Mouse (Mus musculus) adrenal gland, adult 2 months (tissue): Measurements from ENCODE around the gene Klhl21. TPM values are rescaled to one million over a fixed set of nuclear protein-coding genes. Genes with fewer than 3 reads are reported as not detected.
A peak's percentile ranks its signal among the peaks of the same experiment; 100 is the strongest.
"Not testable (repeated sequence)": the region's sequence is repeated elsewhere in the genome, so short reads cannot be mapped to it uniquely, and the experiment has no call there.

Source experiments
- DNase-seq: peaks from one replicate; pipeline ENCODE4 v3.0.0; 2021
- polyA plus RNA-seq: library from polyadenylated mRNA; depleted of rRNA; stranded (reverse); fragments of >200 nt; gene quantifications from 2 replicates; pipeline ENCODE4 v1.2.3, GENCODE M21; 2012
- total RNA-seq, 2 experiments: library from RNA; stranded (reverse); gene quantifications; 2 replicates each; pipeline ENCODE4 v1.2.3; 2021

Klhl21 gene
- total and polyA plus RNA-seq, 3 experiments = 17.8 to 70.8 (median 23.7) TPM

DNA sequence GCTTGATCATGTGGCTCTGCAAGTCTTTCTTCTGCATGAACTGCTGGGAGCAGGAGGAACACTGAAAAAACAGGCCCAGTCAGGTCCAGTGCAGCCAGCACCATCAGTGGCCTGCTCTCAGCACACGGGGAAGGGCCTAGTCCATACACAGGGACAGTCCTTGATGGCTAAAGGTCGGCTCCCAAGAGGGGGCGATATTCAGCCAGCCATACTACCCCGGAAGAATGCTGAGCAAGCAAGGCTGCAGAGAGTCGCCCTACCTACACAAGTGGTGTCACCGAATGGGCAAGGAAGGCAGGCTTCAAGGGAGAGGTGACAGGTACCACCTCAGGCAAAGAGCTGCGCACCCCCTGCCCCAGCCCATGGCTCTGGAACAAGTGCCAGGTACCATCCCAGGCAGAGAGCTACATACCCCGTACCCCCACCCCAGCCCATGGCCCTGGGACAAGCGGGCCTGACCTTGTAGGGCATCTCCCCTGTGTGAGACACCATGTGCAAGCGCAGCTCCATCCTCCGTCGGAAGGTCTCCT, 13.0 kb downstream of the Klhl21 start:
- DNase-seq = no peak

DNA sequence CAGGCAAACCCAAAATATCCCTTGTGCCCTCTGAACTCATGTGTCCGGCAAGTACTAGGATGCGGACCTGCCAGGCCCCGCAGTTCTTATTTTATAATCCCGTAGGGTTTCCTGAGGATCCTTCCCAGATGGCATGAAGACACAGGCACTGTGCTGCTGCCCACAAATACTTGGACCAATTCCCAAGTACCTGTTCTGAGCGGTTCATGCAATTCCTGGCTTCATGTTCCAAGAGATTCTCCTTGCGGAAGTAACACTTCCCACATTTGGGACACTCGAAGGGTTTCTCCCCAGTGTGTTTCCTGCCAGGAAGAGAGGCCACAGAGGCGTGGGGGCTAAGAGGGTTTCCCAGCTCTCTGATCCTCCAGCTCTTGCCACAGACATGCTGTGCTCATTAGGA, 13.9 kb downstream of the Klhl21 start:
- no peak for DNase-seq

DNA sequence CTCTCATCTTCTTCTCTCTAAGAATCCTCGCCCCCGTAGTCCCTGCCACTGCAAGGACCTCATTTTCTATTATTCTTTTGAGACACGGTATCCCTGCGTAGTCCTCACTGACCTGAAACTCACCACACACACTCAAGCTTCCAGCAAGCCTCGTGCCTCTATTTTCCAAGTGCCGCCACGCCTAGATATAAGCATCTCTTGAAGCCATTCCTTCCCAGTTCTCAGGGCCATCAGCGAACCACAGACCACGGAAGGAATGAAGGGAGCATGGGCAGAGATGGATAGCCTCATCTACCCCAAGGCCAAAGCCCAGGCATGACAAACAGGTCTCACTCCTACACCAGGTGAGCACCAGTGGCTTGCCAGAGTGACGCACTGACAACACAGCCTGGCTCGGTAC, 15.9 kb downstream of the Klhl21 start:
- DNase-seq = no peak

DNA sequence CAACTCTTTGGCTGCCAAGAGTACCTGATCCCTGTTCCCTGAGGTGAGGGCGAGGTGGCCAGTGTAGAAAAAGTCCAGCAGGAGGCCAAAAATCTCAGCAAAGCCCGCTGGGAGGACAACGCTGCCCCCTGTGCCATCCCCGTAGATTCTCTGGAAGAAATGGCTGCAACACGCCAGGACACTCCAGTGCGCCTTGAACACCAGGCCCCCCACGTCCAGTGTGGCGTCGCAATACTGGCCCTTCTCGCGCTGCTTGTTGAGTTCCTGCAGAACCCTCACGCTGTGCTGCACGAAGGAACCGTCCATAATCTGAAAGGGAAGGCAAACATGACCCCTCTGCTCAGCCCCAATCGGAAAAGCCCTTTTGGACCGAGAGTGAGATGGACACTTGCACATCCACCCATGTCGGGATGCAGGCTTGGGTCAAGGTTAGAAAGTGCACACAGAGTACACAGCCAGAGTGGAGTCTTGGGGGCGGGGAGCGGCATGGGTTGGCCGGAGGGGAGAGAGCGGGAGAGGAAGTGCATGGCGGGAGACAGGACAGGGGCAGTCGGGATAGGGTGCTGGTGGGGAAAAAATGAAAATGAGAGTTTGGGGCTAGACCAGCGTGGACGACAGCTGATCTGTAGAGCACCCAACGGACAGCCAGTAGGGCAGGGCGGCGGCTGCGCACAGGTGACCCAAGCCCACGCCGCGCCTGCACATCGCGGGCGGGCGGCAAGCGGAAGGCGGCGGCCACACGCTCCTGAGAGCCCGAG, 18.3 kb downstream of the Klhl21 start:
- DNase-seq = no peak

DNA sequence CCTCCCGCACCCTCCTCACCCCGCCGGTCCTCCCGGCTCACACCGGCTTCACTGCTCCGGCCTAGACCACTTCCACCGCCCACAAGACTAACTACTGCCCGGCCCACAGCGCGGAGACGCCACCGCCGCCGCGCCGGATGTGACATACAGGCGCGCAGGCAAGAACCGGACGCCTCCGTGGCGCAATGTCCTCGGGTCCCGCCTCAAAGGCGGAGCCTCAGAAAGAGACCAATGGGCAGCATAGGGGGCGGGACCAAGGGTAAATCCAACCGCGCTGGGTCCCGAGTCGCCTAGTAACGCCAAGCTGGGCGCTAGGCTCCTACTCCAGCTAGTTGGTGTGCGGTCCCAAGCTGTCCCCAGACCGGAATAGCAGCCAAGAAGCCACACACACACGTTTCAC, 18.9 kb downstream of the Klhl21 start, which contains the start of gene Zbtb48:
TSS of gene Zbtb48 (minus strand) at position 148 of the 400 bp plus-strand sequence.
- DNase-seq = peak; percentile 98

DNA sequence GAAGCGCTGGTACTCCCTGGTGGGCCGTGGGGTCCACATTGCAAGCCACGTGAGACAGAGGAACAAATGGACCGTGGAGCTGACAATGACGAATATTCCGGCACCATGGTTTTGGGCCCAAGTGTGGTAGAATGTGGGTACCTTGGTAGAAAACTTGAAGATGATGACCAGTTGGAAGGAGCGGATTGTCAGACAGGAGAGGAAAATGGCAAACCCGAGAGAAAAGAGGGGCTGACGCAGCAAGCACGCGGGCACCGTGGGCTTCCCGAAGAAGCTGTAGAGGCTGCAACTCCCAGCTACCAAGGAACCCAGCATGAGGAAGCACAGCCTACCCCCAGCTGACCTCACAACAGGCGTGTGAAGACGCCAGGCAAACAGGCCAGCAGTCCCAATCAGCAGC, 19.9 kb downstream of the Klhl21 start:
- DNase-seq = no peak

DNA sequence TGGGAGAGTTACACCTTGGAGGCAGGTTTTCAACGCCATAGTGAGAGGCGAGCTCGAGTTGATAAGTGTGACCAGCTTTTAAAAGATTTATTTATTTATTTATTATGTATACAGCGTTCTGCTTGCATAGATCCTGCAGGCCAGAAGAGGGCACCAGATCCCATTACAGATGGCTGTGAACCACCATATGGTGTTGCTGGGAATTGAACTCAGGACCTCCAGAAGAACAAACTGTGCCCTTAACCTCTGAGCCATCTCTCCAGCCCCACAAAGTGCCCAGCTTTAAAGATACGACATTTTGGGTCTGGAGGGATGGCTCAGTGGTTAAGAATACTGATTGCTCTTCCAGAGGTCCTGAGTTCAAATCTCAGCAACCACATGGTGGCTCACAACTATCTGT, 20.5 kb downstream of the Klhl21 start:
- DNase-seq = no peak

DNA sequence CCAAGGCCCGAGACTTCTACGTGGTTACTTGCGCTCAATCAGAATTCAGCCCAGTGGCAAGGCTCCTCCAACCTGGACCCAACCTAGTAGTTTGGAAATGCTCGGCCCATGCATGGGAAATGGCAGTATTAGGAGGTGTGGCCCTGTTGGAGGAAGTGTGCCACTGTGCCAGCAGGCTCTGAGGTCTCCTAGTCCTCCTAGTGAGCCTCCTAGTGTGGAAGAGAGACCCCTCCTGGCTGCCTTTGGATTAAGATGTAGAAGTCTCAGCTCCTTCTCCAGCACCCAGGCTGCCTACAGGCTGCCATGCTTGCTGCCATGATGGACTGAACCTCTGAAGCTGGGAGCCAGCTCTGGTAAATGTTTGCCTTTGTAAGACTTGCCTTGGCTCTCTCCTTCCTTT, 21.4 kb downstream of the Klhl21 start:
- no peak for DNase-seq

DNA sequence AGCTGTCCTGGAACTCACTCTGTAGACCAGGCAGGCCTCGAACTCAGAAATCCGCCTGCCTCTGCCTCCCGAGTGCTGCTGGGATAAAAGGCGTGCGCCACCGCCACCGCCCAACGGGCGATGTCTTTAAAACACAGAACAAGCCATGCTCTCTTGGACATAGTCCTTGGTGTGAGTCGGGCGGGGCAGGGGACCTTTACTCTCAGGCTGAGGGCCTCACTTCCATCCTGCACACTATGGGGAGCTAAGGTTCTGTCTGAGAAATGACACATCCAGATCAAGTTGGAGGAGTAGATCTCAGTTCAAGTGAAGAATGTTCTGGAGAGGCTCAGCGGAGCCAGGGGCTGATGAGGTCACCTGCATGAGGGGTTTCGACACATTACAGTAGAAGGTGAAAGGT, 24.3 kb downstream of the Klhl21 start:
- DNase-seq = no peak

DNA sequence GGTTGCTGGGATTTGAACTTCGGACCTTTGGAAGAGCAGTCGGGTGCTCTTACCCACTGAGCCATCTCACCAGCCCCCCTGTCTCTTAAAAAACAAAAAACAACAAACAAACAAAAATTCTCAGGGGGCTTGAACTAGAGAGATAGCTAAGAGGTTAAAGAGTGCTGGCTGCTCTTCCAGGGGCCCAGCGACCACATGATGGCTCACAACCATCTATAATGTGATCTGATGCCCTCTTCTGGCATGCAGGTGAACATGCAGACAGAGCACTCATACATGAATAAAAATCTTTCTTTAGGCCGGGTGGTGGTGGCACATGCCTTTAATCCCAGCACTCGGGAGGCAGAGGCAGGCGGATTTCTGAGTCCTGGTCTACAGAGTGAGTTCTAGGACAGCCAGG, 27.9 kb downstream of the Klhl21 start:
- DNase-seq = not testable (repeated sequence)

DNA sequence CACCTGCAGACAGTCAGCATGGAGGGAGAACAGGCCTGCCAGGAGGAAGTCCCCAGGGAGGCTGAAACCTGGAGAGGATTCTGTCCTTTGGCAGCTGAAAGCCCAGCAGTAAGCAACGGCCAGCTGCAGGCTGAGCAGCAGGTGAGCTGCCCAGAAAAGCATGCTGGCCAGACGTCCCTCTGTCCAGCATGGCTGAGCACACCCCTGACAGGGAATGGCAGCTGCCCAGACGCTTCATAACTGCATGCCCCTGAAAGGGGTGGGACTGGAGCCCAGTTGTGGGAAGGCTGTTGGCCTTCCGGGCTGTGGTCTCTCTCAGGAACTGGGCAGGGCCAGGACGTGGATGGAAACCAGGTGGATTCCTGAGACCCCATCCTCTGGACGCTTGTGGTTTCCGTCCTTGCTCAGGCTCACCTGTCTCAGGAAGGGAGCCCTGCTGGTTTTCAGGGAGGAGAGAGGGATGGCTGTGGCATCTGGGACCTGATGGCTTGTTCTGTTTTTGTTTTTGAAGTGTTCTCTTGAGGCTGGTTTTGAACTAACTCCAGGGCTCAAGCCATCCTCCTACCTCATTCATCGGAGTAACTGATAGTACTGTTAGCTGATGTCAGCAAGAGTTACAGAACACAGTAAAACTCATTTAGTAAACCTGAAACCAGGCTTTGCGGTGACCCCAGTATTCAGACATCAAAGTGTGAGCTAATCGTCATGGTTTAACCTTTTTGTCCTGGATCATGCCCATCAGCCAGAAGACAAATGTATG, 29.8 kb downstream of the Klhl21 start, which contains the start of gene Tas1r1:
TSS of gene Tas1r1 (minus strand) at position 344 of the 760 bp plus-strand sequence.
- no peak for DNase-seq

DNA sequence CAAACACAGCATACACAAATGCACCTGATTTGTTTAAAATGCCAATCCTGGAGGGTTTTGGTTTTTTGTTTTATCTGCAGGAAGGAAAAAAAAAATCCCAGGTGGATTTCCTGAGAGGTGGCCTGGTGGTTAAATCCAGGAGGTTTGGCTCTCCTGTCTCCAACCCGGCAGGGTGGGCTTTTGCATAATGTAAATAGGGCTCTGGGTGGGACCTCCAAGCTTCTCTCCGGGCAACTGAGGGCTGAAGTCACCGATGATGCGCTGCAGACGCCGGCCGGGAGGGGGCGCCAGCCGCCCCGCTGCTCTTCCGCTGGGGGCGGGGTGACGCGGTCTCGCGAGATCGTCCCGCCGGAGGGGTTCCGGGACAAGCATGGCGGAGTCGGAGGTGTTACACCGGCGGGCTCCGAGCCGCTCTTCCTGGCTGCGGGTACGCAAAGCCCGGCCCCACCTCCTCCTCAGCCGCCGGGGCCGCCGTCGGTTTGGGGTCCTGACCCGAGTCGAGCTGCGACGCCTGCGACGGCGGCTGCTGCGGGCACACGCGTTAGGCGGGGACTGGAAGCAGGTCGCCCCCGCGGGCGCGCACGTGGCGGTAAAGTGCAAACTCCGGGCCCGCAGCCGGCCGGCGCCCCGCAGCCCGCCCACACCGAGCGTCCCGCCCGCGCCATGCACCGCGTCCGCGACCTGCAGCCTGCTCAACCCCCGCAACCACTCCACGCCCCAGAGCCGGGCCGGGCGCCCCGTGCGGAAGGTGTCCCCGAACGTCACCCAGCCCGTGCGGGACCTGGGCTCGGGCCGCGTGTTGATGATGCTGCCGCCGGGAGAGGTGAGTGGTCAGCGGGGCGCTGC, 30.6 kb downstream of the Klhl21 start, which contains the start of gene Nol9:
TSS of gene Nol9 (plus strand) at position 337 of the 846 bp plus-strand sequence.
- DNase-seq = peak; percentile 94

DNA sequence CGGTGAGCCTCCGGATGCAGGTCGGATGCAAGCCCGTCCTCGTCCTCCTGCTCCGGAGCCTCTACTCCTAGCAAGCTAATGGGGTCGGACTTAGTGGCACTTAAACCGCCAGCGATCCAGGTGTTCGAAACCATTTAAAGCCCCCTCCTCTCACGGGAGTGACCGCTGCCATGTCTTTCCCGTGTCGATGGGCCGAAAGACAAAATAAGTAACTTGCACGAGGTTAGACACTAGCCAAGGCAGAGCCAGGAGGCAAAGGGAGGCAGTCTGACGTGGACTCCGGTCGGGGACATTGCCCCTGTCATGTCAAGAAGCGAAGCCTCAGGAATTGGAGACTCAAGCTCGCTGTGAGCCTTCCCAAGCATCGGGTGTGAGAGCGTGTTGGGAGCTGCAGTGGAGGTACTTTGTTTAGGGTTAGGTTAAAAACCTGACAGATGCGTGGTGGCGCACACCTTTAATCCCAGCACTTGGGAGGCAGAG, 31.3 kb downstream of the Klhl21 start:
- no peak for DNase-seq

DNA sequence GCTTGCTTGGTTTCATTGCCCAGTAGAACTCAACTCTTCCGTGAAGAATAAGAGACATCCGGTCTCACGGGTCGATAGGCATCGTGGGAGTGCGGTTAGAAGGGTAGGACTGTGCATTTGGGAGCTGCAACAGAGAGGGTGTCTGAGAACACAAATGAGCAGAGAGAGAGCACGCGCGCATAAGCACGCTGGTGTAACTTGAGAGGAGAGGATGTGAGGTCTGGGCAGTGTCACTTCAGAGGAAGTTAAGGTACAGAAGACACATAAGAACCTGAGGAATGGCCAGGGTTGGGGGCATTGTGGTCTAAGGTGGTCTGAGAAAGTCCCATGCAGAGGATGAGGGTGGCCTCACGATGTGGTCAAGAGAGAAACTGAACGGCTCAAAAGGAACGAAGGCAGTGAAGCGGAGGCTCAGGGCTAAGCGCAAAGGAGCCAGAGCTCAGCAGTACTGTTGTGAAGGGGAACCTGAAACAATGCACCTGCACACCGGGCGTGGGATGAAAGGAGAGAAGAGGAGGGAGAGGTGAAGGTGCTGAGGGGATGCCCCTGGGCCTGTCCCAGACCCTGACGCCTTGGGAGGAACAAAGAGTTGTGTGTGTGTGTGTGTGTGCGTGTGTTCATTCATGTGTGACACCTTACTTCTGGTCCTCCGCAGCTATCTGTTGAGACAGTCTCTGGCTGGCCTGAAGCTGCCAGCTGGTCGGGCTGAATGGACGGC, 33.5 kb downstream of the Klhl21 start:
- no peak for DNase-seq

DNA sequence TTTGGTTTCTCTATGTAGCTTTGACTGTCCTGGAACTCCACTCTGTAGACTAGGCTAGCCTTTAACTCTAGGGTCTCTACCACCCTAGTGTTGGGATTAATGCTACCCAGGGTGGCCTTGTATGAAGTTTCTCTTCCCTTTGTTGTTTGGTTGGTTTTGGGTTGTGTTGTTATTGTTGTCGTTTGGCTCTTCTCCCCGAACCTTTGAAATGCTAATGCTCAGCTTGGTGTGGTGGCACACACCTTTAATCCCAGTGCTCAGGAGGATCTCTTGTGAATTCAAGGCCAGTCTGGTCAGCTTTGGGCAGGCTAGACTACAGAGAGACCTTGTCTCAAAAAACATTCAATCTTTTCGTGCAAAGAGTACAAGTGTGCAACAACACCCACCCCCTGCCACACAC, 34.6 kb downstream of the Klhl21 start:
- no peak for DNase-seq

DNA sequence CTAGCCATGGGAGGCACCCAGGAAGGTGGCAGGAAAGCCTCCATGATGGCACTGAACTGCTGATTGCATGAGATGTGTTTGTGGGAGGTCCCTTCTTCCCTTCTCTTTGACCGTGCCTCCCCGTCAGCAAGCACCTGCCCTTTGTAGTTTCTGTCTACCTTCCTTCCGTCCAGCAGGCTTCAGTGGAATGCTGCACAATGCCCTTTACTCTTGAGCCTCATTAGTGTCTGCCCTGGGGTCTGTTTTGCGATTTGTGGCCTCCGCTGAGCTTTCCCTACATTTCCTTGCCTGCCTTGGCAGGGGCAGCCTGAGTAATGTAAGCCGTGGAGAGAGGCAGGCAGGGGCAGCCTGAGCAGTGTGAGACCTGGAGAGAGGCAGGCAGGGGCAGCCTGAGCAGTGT, 36.0 kb downstream of the Klhl21 start:
- DNase-seq = no peak

DNA sequence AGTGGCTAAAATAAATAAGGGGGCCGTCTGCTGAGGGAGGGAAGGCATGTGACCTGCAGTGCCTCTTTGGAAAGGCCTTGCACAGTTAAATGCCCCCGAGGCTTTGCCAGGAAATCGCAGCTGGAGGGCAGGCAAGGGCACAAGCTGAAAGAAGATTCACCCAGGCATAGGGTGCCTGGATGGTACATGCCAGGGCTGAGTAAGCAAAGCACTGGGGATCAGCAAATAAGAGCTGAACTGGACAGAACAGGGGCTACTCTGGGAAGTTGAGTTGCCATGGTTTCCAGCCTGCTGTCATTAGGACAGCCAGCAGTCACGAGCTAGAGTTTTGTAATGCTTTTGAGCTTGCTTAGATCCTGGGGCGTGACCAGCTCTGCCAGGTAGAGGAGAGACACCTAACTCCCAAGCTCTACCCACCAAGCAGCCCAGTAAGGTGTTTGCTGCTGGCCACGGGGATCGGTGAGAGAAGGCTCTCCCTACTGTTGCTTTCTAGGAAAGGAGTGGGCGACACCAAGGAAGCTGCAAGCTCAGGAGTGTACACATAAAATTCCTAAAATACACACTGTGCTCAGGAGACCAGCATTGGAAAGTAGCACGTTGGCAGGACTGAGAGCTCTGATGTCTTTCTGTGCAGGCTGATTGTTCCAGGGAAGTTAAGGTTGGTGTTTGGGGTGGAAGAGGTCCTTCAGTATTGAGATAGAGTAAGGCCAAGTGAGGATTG, 53.9 kb downstream of the Klhl21 start:
- peak; percentile 36 for DNase-seq

DNA sequence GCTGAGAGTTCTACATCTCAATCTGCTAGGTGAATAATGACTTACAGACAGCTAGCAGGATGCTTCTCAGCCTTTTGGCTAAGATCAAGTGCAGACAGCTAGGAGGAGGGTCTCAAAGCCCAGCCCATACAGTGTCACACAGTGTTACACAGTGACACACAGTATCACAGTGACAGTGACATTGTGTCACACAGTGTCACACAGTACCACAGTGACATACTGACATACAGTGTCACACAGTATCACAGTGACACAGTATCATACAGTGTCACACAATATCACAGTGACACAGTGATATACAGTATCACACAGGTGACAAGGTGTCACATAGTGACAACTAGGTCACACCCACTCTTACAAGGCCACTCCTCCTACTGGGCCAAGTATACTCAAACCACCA, 58.7 kb downstream of the Klhl21 start:
- DNase-seq = no peak
